Mouse (Mus musculus) mature B cell (primary cell): Measurements from ENCODE around the gene Apobec2.

Experiments used
- in situ Hi-C: fragments of 300-500 bp; cut with MboI; formaldehyde crosslinking; loops from 2 replicates; pipeline ENCODE4 v1.14.3; 2019

Apobec2 gene

DNA sequence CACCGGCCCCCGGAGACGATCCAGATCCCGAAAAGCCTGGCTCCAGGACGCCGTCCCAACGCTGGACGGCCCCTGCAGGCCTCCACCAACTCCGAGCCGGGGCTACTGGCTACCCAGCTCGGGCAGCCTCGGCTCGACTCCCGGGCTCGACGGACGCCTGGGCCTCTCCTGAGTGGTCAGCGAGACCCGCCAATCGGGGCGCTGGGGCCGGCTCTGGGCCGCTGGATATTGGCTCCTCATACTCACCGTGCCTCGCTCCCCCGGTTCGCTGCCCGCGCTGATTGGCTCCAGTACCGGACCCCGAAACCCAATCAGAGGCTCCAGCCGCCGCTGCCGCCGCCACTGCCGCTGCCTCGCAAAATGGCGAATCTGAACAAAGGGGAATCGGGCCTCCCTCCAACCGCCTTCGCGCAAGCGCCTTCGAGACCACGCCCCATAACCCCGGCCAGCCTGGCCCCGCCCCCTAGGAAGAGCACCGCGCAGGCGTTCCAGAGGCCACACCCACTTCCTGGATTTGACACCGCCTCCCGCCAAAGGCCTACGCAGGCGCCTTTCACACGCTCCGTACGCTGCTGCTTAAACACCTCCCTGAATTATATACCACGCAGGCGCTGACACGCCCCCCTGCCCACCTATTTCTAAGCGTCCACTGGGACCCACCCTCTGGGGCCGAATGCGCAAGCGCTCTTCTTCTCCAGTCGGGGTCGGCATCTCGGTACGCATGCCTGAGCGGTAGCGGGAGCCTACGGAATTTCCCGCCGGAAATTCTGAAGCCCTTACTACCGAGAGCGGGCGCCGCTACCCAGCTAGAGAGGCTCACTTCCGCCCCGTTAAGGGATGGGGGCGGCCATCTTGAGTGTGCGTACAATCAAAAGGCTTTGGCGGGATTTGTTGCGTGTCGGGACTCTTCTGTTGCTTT, 23.1 kb downstream of the Apobec2 start, which contains the start of the genes Nfya and Oard1:
Gene Nfya (minus strand): TSS at position 527 of the 919 bp plus-strand sequence.
Gene Oard1 (plus strand): TSS at position 635 of the 919 bp plus-strand sequence.
- in situ Hi-C loops: no loop called here

DNA sequence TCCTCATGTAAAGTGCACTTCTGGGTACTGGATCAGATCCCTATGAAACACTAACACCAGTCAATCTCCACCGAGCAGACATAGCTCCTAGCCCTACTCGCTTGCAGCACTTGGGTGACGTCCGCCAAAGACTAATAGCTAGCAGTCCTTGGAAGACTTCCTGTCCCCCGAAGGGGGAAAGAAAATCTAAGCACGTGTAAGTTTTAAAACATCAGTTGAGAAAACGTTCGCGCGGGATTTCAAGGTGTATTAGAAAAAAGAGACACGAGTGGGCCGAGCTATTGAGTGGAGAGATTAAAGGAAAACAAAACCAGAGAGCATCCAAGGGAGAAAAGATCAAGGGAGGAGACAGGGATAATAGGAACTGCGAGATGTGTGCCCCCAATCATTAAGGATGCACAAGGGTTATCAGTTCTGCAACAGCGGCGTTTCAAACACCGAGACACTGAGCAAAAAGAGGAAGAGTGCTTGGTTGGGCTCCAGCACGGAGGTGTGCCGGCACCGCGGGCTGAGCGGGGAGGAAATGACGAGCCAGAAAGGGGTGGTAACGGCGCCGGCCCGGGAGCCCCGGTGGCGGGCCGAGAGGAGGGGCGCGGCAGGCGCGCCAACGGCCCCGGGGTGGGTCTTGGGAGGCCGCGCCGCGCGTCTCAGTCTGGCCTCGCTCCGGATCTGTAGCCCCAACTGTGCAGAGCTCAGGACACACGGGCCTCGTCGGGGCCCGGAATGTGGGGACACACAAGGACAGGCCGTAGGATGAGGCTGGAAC, 24.0 kb downstream of the Apobec2 start:
- in situ Hi-C loops: no loop called here

DNA sequence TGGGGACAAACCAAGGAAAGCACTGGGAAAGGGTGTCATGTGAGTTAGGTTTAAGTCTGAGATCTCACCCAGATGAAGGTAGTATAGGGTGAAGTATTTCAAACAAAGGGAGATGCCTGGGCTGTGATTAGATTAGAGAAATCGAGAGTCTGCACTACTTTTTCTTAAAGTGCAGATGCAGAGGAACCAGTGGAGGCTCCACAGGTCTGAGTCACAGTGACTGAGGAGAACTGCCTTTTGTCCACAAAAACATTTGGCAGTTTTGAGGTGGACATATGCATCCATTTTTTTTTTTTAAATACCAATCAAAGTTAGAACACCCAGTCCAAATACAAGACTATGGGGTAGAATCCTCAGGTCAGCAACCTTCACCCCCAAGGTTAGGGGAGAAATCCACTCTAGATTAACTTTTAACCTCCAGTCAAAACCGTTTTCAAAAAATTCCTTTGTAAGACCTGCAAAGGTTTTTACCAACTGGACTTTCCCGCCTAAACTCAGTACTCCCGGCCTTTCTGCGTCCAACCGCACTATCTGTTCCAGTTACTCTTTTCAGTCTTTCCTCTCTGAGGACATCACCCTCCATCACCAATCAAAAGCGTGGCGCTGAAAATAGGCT, 24.7 kb downstream of the Apobec2 start:
- in situ Hi-C loops: no loop called here

DNA sequence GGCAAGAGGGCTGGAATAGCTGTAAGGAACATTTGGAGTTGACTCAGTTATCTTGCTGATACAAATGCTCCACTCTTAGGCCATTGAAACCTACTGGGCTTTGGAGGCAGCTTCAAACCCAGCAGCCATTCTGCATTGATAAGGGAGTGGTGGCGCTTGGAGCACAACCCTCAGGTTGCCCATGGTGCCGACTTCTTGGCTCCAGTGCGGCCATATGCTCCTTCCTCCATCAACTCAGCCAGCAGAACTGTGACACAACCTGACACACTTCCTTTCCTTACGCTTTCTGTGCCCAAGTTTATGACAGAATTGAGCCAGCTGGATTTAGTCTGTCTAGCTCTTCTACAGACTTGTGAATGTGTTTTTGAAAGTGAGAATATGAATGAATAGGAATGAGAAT, 25.6 kb downstream of the Apobec2 start:
- in situ Hi-C loops: no loop called here

DNA sequence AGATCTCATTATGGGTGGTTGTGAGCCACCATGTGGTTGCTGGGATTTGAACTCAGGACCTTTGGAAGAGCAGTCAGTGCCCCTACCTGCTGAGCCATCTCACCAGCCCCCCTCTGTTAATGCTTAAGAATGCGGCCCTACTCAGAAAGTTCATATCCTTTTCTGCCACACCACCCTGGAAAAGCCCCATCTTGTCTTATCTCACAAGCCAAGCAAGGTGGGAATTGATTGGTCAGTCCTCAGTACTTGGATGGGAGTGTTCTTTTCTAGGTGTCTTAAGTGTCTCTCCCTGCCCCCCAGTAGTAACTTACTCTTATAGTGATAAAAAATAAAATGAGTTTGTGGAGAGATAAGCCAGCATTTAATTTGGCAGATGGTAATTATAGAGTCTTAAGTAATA, 28.0 kb downstream of the Apobec2 start:
- in situ Hi-C loops: no loop called here

DNA sequence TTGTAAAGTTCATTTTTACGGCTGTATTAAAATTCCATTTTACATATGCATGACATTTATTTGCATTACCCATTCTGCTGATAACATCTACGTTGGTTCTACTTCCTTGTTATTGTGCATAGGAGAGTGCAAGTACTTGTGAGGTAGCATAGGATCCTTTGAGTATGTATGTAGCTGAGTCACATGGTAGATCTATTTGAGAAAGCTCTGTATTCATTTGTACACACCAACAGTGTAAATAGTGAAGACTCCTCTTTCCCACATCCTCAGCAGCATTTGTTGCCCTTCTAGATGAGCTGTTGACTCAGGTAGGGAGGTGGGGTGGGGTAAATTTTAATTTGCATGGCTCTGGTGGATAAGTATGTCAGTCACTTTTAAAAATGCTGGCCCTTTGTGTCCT, 28.9 kb downstream of the Apobec2 start:
- in situ Hi-C loops: no loop called here

DNA sequence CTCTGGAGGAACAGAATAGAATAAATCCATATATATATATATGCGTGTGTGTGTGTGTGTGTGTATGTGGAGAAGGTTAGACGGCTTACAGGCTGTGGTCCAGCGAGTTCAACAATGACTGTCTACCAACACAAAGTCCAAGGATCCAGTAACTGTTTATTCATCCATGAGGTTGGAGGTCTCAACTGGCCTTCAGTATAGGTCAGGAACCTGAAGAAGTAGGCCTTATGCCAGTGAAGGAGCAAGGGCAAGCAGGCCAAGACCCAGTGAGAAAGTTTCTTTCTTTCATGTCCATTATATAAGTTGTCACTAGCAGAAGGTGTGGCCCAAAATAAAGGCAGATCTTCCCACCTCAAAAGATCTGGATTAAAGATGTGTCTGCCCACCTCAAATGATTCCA, 30.0 kb downstream of the Apobec2 start:
- in situ Hi-C loops: no loop called here

DNA sequence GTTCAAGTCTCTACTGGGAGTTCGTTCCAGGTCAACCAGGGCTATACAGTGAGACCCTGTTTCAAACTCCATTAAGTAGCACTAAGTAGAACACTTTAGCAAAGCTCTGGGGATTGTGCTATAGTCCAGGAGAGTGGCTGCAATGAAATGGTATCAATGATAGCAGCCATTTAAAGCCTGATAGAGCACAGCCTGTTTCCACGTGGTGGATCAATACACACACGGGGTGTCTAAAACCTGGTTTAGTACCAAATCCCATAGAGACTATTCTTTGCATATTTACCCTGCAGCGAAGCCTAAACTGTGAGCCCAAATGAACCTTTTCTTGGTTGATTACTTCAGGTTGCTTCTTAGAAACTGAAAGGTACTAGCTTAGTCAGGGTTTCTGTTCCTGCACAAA, 31.0 kb downstream of the Apobec2 start:
- in situ Hi-C loops: no loop called here

DNA sequence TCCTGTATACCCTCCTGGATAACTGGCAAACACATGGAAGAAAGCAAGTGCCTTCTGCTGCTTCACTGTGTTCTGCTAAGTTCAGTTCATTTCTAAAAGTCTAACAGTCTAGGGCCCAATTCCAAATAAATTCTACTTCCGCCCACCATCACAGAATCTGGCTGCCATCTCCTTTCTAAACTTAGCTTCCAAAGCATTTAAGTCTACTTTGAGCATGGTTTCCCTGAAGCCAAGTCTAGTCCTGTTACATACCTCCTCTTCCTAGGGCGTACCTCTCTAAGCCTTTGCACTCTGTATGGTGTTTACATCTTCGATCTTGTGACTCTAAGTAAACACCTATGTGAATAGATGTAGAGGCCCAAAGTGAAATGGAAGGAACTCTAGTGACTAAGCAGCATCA, 40.1 kb downstream of the Apobec2 start:
- in situ Hi-C loops: no loop called here

DNA sequence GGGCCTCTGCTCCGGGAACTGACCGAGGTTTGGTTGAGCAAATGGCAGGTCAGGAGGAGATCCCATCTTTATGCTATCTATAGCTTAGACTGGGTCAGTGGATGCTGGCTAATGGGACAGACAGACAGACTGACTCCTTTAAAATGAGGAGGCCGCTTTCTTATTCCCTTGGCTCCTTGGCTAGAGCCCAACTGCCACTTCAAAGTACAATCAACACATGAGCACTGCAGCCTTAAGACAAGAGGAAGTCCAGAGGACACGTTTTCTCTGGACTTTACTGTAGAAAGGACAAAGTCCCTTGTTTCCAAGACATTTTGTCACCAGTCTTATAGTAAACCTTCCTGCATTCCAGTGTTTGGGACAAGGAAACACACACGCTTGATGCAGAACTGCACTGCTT, 41.3 kb downstream of the Apobec2 start:
- in situ Hi-C loops: no loop called here

DNA sequence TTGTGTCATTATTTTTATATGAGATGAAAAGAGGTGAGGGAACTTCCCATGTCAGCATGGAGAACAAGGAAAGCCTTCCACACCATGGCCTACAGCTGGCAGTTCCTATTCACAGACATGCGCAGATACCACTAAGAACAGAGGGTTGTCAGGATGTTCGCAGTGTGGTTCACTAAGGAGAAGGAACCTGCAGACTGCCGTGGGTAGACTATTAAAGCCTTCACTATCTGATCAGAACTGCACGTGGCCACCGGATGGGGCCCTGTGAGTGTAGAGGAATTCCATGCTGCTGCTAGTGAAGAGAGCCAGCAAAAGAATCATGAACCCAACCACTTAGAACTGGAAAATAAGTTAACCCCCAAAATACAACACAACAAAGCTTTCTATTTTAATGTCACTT, 43.3 kb downstream of the Apobec2 start:
- in situ Hi-C loops: no loop called here

DNA sequence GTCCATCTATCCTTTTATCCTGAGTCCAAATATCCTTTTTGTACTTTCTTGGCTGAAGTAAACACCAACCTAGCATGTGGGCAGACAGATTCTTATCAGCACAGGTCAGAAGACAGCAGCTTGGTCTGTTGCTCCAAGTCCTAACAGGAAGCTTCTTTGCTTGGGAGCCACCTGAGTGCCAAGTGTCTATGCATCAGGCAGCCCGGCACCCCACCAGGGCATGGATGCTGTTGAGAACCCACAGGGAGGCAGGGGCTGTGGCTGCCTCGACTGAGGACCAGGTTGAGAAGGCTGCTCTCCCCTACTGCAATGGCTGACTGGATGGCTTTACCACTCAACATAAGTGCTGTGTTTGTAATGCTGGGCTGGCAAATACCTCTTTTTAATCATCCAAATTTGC, 44.1 kb downstream of the Apobec2 start:
- in situ Hi-C loops: no loop called here

DNA sequence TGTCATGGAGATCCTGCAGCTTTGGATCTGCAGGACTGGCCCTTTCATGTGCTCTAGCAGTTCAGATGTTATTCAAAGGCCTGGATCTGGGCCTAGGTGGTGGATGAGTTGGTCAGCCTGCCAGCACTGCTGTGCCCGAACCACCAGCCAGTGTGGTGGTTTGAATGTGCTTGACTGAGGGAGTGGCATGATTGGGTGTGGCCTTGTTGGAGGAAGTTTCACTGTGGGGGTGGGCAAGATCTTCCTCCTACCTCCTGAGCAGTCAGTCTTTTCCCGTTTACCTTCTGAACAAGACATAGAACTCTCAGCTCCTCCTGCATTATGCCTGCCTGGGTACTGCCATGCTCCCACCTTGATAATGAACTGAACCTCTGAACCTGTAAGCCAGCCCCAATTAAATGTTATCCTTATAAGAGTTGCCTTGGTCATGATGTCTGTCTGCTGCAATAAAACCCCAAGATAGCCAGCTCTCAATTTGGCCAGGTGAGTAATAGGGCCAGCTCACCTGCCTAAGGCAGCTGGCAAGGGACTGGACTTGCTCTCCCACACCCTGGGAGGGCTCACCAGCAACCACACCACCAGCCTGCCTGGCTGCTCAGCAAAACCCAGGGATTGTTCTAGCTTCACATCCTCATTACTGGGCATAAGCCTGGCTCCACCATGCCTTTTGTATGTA, 46.8 kb downstream of the Apobec2 start:
- in situ Hi-C loops: no loop called here

DNA sequence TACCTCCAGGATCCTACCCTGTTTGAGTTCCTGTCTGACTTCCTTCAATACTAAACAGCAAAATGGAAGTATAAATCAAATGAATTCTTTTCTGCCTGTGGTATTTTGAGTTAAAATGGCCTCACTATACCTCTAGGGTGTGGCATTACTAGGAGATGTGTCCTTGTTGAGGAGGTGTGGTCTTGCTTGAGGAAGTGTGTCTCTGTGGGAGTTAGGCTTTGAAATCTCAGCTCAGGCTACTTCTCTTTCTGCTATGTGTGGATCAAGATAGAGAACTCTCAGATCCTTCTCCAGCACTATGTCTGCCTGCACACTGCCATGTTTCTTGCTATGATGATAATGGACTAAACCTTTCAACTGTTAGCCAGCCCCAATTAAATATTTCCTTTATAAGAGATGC, 53.7 kb downstream of the Apobec2 start:
- in situ Hi-C loops: no loop called here

DNA sequence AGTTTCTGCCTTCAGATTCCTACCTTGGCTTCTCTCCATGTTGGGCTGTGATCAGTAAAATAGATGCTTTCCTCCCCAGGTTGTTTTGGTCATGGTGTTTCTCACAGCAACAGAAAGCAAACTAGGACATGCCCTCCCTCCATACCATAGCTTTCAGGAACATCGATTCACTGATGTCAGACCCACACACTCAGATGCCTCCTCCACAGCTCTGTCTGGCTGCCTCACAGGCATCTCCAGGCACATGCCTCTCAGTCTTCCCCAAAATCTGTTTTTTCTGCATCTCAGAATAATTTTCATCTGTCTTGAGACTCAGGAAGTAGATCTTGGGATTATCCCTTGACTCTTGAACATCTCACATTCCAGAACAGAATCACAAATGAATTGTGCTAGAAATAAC, 56.6 kb downstream of the Apobec2 start:
- in situ Hi-C loops: no loop called here

DNA sequence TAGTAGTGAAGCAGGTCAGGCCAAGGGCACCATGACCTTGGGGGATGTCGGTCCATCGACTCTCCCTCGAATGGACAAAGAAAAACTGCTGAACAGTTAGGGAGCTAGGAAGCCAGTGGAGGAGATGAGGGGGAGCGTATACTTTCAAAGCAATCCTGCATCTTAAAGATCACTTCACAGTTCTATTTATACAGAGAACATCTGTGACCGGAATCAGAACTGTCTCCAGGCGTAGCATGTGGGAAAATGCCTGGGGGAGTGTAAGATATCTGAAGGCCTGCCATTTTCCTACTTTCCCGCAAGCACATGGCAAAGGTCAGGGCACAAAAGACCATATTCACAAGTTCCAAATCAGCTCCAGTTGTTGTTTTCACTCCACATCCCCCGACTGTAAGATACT, 59.7 kb downstream of the Apobec2 start:
- in situ Hi-C loops: no loop called here

DNA sequence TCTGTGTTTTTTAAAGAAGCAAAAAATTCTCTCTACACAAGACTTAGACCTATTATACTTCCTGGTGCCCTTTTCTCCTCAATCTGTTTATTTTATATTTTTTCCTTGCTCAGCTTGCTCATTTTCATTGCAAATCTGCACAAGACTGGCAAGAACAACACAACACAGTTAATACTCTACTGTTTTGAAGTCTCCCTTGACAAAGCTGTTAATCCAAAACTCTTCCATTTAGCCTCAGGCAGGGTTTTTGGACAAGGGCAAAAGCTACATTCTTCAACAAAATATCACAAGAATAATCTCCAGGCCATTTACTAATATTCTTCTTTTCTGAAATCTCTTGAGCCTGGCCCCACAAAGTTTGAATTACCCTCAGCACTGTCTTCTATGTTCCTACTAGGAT, 61.1 kb downstream of the Apobec2 start:
- in situ Hi-C loops: no loop called here
